Mouse (Mus musculus): ENCODE measurements around the gene 4933405L10Rik. TPM values are rescaled to one million over a fixed set of nuclear protein-coding genes. Genes with fewer than 3 reads are reported as not detected.
A peak's percentile ranks its signal among the peaks of the same experiment; 100 is the strongest.

4933405L10Rik gene
- polyA plus RNA-seq, 1 experiment: not detected

- 94% methylated on average over 5 of the region's 5 CpGs for WGBS
- no peak for DNase-seq (ENCODE audit: low read depth, low spot score)
Measured at GRCm38 (mm10) chr8:105732186-105732585, 24.7 kb downstream of the 4933405L10Rik start.

DNA sequence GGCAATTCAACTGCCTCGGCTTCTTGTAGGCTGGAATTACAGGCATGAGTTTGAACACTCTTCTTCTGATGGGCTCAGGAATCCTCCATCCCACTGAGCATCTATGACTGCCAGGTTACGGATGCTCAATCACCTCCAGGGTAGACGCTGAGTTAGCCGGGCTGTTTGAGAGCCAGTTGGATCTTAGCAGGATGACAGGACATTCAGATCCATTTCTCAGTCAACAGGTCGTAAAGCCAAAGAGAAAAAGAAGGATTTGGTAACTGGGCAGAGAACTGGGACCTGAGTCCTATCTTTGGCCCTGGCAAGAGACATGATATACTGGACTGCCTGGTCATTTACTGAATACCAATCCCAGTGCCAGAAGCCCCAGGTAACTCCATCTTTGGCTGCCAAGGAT, 31.8 kb downstream of the 4933405L10Rik start:
- DNase-seq (ENCODE audit: low read depth, low spot score): no peak
- 81% methylated on average over 5 of the region's 5 CpGs for WGBS

- no peak for DNase-seq (ENCODE audit: low read depth, low spot score)
- 86% methylated on average over 4 of the region's 4 CpGs for WGBS
Measured at GRCm38 (mm10) chr8:105743301-105743700, 35.8 kb downstream of the 4933405L10Rik start.

DNA sequence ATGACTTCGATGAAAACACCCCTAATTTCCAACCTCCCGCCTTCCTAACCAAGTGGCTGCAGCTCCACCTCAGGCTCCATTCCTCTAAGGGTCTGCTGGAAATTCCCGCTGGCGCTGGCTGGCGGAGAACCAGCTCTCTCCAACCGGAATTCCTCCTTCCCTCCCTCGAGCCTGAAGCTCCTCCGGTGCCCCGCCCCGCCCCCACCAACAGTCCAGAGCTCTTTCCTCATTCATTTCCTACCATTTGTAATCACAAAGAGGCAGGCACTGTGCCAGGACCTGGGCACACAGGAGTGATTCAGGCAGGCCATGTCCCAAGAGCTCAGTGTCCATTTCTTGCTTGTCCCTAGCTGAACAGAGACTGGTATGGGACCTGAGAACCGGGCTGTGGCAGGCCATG, 43.2 kb downstream of the 4933405L10Rik start:
- peak; percentile 75 for DNase-seq (ENCODE audit: low read depth, low spot score)
- whole genome bisulfite sequencing: 8% methylated on average over 11 of the region's 11 CpGs

- WGBS: 65% methylated on average over 2 of the region's 2 CpGs
- no peak for DNase-seq (ENCODE audit: low read depth, low spot score)
Measured at GRCm38 (mm10) chr8:105753916-105754315, 46.5 kb downstream of the 4933405L10Rik start.

- 45% methylated on average over 2 of the region's 2 CpGs for WGBS
- no peak for DNase-seq (ENCODE audit: low read depth, low spot score)
Measured at GRCm38 (mm10) chr8:105754688-105755087, 47.2 kb downstream of the 4933405L10Rik start.

DNA sequence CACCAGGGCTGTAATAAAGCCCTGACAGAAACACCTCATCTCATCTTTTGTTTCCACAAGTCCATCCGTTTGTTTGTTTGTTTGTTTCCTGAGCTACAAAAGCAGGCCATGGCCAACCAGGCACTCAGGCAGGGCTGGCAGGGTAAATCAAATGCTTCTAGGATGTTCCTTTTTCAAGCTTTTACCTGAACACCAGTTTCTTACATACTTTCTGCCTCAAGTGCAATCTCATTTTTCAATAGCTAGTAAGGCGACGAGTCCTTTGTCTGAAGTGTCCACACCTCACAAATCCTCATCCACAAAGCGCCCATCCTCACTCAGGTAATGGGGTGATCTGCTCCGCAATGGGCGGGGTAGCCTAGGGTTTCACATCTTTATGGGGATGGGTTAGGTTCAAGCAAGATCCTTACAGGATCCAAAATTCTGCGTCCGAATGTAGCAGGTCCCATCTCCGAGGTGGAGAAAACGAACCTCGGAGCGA, 50.4 kb downstream of the 4933405L10Rik start:
- WGBS: 2% methylated on average over 12 of the region's 12 CpGs
- DNase-seq (ENCODE audit: low read depth, low spot score): no peak

DNA sequence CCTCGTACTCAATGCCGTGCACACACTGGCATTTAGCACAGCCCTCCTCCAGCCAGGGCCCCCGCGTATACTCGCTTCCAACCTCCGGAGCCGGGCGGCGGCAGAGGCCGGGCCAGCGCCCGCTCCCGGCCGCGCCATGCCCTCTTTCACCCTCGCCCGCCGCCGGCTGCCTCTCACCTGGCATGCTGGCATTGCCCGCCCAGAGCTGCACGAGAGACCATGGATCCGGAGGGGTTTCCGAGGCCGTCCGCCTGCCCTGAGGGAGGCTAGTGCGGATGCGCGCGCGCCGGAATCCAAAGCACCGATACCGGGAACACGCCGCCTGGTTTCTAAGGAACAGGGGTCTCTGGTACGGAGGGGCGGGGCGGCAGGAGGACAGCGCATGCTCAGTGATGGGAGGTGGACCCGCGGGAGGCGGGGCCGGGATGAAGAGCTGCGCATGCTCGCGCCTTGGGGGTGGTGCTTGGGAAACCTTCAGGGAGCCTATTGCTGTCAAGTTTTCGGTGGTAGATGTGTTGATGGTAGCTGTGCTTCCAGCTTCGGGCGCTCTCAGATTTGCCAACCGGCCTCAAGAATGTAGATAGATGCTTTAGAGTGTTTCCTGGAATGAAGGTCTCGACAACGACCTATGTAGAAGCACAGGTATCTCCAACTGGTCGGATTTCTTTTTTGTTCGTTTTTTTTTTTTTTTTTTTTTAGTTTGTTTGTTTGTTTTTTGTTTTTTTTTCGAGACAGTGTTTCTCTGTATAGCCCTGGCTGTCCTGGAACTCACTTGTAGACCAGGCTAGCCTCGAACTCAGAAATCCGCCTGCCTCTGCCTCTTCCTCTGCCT, 51.0 kb downstream of the 4933405L10Rik start, which contains the start of gene Gfod2:
Gene Gfod2, minus strand, starts transcription at position 388 of the 832 bp plus-strand sequence.
- 2% methylated on average over 57 of the region's 57 CpGs for WGBS
- peak; percentile 83 for DNase-seq (ENCODE audit: low read depth, low spot score)

Other genes with a start within 250 kb of the 4933405L10Rik start
- gene Tppp3, start 236.1 kb upstream of the 4933405L10Rik start, polyA plus RNA-seq (2012; rRNA removed): 73.9 and 101 TPM in 2 replicates
- gene Zdhhc1, start 210.8 kb upstream of the 4933405L10Rik start, polyA plus RNA-seq (2012; rRNA removed): 15.0 and 16.3 TPM in 2 replicates
- gene Hsd11b2, start 188.9 kb upstream of the 4933405L10Rik start, polyA plus RNA-seq (2012; rRNA removed): 19.6 and 50.5 TPM in 2 replicates
- 103 and 110 TPM in 2 replicates for gene Atp6v0d1, start 141.6 kb upstream of the 4933405L10Rik start, polyA plus RNA-seq (2012; rRNA removed)
- gene Ripor1, start 102.4 kb upstream of the 4933405L10Rik start, polyA plus RNA-seq (2012; rRNA removed): 7.1 and 10.2 TPM in 2 replicates
- 9.2 and 14.7 TPM in 2 replicates for gene Ctcf, start 71.1 kb upstream of the 4933405L10Rik start, polyA plus RNA-seq (2012; rRNA removed)
- gene Agrp, start 70.3 kb upstream of the 4933405L10Rik start, polyA plus RNA-seq (2012; rRNA removed): 0.21 and 0.32 TPM in 2 replicates
- 4.1 and 4.3 TPM in 2 replicates for gene Carmil2, start 21.4 kb upstream of the 4933405L10Rik start, polyA plus RNA-seq (2012; rRNA removed)
- gene Acd, start 6.6 kb upstream of the 4933405L10Rik start, polyA plus RNA-seq (2012; rRNA removed): 25.5 and 26.4 TPM in 2 replicates
- gene Pard6a, start 6.5 kb upstream of the 4933405L10Rik start, polyA plus RNA-seq (2012; rRNA removed): 9.2 and 11.5 TPM in 2 replicates
- gene Enkd1, start 555 bp downstream of the 4933405L10Rik start, polyA plus RNA-seq (2012; rRNA removed): 5.8 and 6.6 TPM in 2 replicates
- 5.6 and 8.7 TPM in 2 replicates for gene Gfod2, start 51.0 kb downstream of the 4933405L10Rik start, polyA plus RNA-seq (2012; rRNA removed)
- 13.9 and 20.0 TPM in 2 replicates for gene Ranbp10, start 119.7 kb downstream of the 4933405L10Rik start, polyA plus RNA-seq (2012; rRNA removed)
- gene Tsnaxip1, start 120.1 kb downstream of the 4933405L10Rik start, polyA plus RNA-seq (2012; rRNA removed): not detected in 2 replicates
- 20.5 and 20.6 TPM in 2 replicates for gene Cenpt, start 145.6 kb downstream of the 4933405L10Rik start, polyA plus RNA-seq (2012; rRNA removed)
- 30.3 and 34.5 TPM in 2 replicates for gene Thap11, start 147.5 kb downstream of the 4933405L10Rik start, polyA plus RNA-seq (2012; rRNA removed)
- 32.0 and 34.5 TPM in 2 replicates for gene Nutf2, start 152.9 kb downstream of the 4933405L10Rik start, polyA plus RNA-seq (2012; rRNA removed)
- gene Edc4, start 173.2 kb downstream of the 4933405L10Rik start, polyA plus RNA-seq (2012; rRNA removed): 37.7 and 51.4 TPM in 2 replicates
- 0.84 and 1.2 TPM in 2 replicates for gene Nrn1l, start 185.9 kb downstream of the 4933405L10Rik start, polyA plus RNA-seq (2012; rRNA removed)
- gene Pskh1, start 192.8 kb downstream of the 4933405L10Rik start, polyA plus RNA-seq (2012; rRNA removed): 20.2 and 21.8 TPM in 2 replicates
- 6.3 and 8.0 TPM in 2 replicates for gene Ctrl, start 226.2 kb downstream of the 4933405L10Rik start, polyA plus RNA-seq (2012; rRNA removed)
- 659 and 697 TPM in 2 replicates for gene Psmb10, start 230.8 kb downstream of the 4933405L10Rik start, polyA plus RNA-seq (2012; rRNA removed)
- 0.89 and 1.0 TPM in 2 replicates for gene Lcat, start 235.7 kb downstream of the 4933405L10Rik start, polyA plus RNA-seq (2012; rRNA removed)